Mouse (Mus musculus): Measurements from ENCODE around the gene Acp4.
"Not testable (repeated sequence)": the region's sequence is repeated elsewhere in the genome, so short reads cannot be mapped to it uniquely, and the experiment has no call there.

Acp4 gene

DNA sequence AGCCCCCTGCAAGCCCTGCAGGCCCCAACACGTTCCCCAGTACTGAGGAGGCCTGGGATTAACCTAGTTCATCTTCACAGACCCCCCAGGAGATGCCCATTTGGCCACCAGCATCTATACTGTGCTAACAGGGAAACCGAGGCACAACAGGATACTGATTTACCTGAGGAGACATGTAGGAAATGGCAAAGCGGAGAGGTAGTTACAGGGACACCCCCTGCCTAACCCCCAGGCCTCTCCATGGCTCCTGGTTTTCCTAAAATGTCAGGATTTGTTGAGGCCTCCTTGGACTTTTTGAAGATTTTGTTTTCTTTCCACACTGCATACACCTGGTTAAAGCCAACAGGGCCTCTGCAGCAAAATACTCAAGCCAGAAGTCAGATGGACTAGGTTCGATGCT lies at the start of gene Acp4:
TSS of gene Acp4 (minus strand) at position 101 of the 400 bp plus-strand sequence.
- no peak for DNase-seq

- DNase-seq, result no peak
These were observed 49.5 kb upstream of the Acp4 start, which contains the start of gene Clec11a for GRCm38 (mm10) chr7:44306516-44307240. Clec11a (minus strand) TSS chr7:44306902.

- no peak for DNase-seq
These were observed 48.5 kb upstream of the Acp4 start for GRCm38 (mm10) chr7:44305686-44306085.

GRCm38 (mm10) chr7:44304775-44305641 lies 47.8 kb upstream of the Acp4 start:
- DNase-seq, result peak; percentile 91 to 95

GRCm38 (mm10) chr7:44304463-44304774 lies 47.2 kb upstream of the Acp4 start:
- DNase-seq, result no peak

DNA sequence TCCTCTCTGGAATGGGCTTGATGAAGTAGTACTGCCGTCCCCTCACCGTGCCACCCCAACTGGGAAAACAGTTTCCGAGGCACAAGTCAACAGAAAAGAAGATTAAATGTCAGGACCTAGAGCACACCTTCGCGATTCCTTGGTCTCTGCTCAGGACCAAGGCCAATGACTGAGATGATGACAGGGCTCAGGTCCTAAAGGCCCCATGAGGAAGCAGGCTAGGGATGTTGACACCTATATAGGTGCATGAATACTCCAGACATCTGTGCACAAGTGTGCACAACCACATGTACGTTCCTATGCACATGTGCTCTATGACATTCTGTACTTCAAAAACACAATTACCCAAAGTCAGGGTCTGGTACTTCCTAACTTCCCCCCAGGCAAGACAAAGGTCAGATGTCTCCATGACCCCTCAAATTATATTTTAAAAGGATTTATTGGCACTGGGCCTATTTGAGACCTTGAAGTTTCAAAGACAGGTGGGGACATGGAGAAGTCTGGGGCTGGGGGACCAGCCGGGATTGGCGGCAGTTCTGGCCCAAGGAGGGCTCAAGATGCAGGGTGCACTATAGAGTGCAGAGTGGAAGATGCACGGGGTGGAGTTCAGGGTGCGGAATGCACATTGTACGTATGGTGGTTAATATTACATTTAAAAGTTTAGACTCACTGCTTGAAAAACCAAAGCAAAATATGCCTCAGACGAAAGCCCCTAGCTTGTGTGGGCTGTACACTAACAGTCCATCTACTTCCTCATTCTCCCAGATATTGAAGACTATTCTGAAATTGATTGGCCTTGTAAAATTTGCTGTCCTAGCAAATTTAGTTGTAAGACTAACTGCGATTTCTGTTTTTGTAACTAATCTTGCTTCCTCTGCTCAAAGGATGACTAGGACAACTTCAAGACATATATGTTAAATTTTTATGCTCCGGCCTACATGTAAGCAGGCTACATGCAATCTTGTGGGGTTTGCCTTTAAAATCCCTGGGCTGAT lies 46.5 kb upstream of the Acp4 start:
- no peak for DNase-seq

GRCm38 (mm10) chr7:44297501-44297900 lies 40.3 kb upstream of the Acp4 start:
- DNase-seq, result not testable (repeated sequence)

GRCm38 (mm10) chr7:44291418-44291817 lies 34.2 kb upstream of the Acp4 start:
- no peak for DNase-seq

DNA sequence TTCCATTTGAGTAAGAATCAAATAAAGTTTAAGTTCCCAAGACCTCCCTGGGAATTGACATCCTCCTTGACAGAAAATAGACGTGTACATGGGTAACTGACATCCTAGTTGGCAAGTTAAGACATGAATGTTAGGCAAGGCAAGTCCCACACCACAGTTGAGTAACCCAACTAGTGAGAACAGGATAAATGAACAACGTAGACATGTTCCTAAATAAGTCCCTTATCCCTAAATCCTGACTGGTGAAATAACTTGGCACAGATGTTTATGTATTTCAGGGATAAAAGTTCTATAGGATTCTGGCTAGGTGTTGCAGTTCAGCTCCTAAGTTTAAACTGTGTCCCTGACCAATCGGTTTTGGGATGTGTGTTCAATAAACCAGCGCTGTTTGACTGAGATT lies 33.8 kb upstream of the Acp4 start:
- no peak for DNase-seq

DNA sequence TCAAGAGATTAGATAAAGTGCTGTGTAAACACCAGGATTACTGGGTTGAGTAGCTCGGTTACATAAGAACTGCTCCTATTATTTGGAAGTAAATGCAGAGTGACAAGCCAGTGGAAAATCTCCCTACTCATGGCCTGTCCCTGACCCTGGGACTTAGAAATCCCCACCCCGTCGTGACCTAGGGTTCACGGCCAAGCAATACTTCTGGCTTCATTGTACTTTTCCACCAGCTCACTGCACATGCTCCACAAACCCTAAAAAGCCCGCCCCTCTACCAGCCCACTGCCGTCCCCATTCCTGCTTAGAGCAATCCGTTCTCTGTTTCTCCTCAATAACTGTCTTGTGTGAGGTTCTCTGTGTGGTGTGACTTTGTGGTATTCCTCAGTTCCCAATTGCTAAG lies 30.6 kb upstream of the Acp4 start:
- no peak for DNase-seq

DNA sequence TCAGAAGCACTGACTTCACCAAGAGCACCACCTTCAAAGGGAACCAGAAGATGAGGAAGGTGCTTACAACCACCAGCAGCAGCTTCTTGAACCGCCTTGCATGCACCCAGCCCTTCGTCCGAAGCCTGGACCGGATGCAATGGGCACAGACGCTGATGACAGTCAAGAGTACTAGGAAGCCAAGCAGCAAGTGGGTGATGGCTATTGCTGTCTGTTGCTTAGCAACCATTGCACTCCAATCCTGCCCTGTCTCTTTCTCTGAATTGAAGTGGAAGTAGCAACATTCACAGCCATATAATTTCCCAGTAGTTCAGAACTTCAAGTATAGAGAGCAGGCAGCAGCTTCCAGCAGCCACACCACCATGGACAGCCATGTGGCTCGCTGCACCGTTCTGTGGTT lies 24.4 kb upstream of the Acp4 start:
- DNase-seq, result no peak

DNA sequence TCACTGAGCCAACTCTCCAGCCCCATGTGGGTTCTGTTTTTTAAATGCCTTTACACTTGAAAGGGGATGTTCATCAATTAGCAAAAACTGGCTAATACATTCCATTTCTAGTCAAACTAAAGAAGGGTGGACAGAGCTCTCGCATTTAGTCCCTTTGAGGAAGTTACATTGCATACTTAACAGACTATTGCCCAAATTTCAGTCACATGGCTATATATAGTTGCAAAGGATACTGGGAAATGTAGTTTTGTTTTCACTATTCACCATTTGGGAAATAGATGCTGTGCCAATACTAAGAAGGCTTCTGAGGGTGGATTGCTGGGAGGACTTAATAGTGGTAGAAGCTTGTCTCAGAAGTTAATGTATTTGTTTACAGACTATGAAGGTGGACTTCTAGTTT lies 23.8 kb upstream of the Acp4 start:
- no peak for DNase-seq

GRCm38 (mm10) chr7:44277250-44277622 lies 20.1 kb upstream of the Acp4 start:
- DNase-seq, result peak; percentile 42 to 72

GRCm38 (mm10) chr7:44276461-44277249 lies 19.5 kb upstream of the Acp4 start:
- DNase-seq, result no peak

DNA sequence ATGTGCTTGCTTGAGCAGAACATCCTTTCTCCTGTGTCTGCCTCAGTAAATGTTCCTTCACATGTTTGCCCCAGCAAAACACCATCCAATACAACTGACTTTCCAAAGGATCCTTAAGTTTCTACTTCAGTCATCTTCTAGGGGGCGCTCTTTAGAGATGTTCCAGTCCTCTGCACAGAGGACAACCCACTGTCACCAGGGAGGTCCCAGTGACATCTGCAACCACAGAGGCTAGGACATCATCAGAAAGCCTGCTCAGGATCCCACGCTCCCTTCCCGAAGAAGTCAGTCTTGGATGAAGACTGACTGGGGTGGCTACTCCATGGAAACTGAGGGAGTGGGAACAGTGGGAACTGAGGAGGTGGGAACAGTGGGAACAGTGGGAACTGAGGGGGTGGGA lies 18.4 kb upstream of the Acp4 start:
- no peak for DNase-seq

GRCm38 (mm10) chr7:44274096-44274495 lies 16.9 kb upstream of the Acp4 start:
- DNase-seq, result no peak

DNA sequence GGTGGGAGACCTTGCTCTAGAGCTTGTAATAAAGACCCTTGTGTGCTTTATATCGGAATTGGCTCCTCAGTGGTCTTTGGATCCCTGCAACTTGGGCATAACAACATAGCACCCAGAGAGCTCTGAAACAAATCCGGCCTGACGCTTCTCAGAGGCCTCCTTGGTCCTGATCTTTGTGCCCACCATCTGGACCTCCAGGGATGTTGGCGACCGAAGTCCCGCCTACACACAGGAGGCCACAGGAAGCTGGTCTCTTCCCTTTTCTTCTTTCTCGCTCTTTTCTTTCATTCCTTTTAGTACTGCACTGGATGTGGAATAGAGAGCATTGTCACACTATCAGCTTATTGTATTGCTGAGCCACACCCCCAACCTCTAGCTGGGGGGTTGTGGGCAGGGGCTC lies 16.3 kb upstream of the Acp4 start:
- DNase-seq, result no peak

DNA sequence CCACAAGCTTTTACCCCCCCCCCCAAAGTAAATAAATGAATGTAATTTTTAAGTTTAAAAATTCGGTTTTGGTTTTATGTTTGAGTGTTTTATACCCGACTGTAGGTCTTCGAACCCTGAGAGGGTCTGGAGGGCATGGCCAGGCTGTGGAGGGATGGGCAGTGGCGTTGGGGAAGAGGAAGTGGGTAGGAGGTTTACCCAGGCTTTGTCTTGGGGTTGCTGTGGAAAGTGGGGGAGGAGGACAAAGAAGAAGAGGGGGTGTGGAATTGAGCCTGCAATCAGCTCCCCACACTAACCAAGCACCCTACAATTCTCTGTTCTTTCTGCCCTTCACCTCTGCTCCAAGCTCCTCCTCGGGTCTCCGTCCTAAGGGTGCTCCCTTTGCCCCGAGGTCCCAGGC lies 15.4 kb upstream of the Acp4 start:
- no peak for DNase-seq

GRCm38 (mm10) chr7:44271309-44271708 lies 14.1 kb upstream of the Acp4 start:
- DNase-seq, result no peak

- DNase-seq, result no peak
These were observed 12.2 kb upstream of the Acp4 start for GRCm38 (mm10) chr7:44269397-44269796.

DNA sequence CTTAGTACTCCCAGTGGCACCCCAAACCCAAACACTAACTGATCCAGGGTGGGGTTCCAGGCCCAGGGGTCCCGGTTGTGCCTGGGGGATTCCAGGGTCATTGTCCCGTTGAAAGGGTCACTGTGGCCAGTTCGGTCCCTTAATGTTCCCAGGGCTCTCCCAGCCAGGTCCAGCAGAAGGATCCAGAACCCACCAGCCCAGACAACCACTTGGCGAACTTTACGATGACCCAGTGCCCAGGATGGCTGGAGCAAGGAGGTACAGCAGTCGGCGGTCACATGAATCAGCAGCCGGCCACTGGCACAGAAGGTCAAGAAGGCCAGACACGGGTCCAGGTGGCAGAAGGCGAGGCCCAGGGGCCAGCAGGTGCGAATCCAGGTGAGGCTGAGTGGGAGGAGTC lies 10.9 kb upstream of the Acp4 start:
- no peak for DNase-seq

All from spleen, adult 18-20 months (tissue).